Mouse (Mus musculus) hindbrain, postnatal 0 days (tissue): ENCODE data around the gene Chpf. TPM values are rescaled to one million over a fixed set of nuclear protein-coding genes. Genes with fewer than 3 reads are reported as not detected.

Experiments
- ATAC-seq: fragments of 200-750 bp; cut with Nextera tagmentation; 2 replicates; pipeline ENCODE4 v1.8.0; 2017; ENCODE audit warnings: mild to moderate bottlenecking, moderate TSS enrichment, moderate library complexity
- DNase-seq: peaks from one replicate; pipeline ENCODE4 v3.0.0-alpha.2; 2015; ENCODE audit warnings: low spot score
- H3K27ac ChIP-seq: fragments of 300-500 bp; sonication (generic); 2 replicates; pipeline ENCODE4 v1.5.1; 2014; ENCODE audit warnings: mild to moderate bottlenecking
- H3K27me3 ChIP-seq: fragments of 300-500 bp; sonication (generic); 2 replicates; pipeline ENCODE4 v1.6.1; 2014; ENCODE audit warnings: low read length, mixed read lengths; ENCODE audit not compliant: insufficient read depth
- H3K36me3 ChIP-seq: fragments of 300-500 bp; sonication (generic); 2 replicates; pipeline ENCODE4 v1.6.1; 2014; ENCODE audit warnings: low read length, mixed read lengths; ENCODE audit not compliant: insufficient read depth
- H3K4me1 ChIP-seq: fragments of 300-500 bp; sonication (generic); 2 replicates; pipeline ENCODE4 v1.6.1; 2014; ENCODE audit warnings: antibody characterized with exemption, low read length, mixed read lengths; ENCODE audit not compliant: insufficient read depth
- H3K4me2 ChIP-seq: fragments of 300-500 bp; sonication (generic); 2 replicates; pipeline ENCODE4 v1.6.1; 2014; ENCODE audit warnings: low read depth, mild to moderate bottlenecking, low read length, moderate library complexity, mixed read lengths
- H3K4me3 ChIP-seq: fragments of 300-500 bp; sonication (generic); 2 replicates; pipeline ENCODE4 v1.5.1; 2014; ENCODE audit warnings: low read length
- H3K9ac ChIP-seq: fragments of 300-500 bp; sonication (generic); replicated peaks from 2 replicates; pipeline ENCODE4 v1.6.1; 2014; ENCODE audit warnings: mild to moderate bottlenecking, low read length, moderate library complexity, mixed read lengths
- H3K9me3 ChIP-seq: fragments of 300-500 bp; sonication (generic); 2 replicates; pipeline ENCODE4 v1.6.1; 2016; ENCODE audit warnings: low read length, mixed read lengths
- CTCF ChIP-seq: IDR thresholded peaks from 2 replicates; pipeline ENCODE4 v1.5.1; 2016; ENCODE audit warnings: antibody characterized with exemption, control low read depth, low read depth
- WGBS: fragments of 180-500 bp; shearing (Covaris S2); extraction: QIAGEN DNeasy Blood & Tissue Kit; methylation state at CpG from one replicate; pipeline ENCODE4 v1.1.7; 2014; 5-methylcytosine and 5-hydroxymethylcytosine counted together
- polyA plus RNA-seq: library from polyadenylated mRNA; unstranded; fragments of >200 nt; fragmentation: Nextera tagmentation; extraction: Ambion mirVana; gene quantifications from 2 replicates; pipeline ENCODE4 v1.2.1, GENCODE M21; 2015
- total RNA-seq: library from RNA; depleted of rRNA; stranded (reverse); fragments of >200 nt; gene quantifications from 2 replicates; pipeline ENCODE4 v1.2.3, GENCODE M21; 2014; rRNA removed

Gene Chpf
- total RNA-seq (155 and 173 TPM in 2 replicates), polyA plus RNA-seq (55.3 and 55.8 TPM in 2 replicates)

DNA sequence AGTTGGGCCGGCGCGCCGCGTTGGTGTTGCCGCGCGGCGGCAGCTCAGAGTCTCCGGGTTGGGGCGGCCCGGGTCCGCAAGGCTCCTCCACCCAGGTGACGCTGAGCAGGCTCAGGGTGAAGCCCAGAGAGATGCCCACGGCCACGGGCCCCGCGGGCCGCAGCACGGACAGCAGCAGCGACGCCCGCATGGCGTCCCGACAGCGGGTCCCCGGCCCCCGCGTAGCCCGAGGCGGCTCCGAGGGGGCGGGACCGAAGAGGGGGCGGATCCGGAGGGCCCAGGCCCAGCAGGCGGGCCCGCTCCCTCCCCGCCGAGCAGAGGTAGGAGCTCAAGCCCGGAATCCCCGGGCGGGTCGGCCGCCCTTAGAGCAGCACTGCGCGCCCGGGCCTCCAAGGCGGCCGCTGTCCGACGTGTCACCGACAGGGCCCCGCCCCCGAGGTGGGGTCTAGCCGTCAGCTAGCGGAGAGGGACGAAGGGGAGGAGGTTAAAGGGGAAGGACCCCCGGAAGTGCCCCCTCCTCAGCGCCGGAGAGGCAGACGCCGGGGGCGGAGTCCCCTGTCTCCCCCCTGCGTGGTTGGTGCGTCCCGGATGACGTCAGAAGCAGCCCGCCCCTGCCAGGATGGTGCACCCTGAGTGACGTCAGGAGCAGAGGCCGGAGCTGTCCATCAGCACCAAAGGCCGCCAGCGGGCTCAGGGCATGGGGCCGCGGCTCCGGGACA, at the start of gene Chpf, which contains the start of gene Tmem198:
TSS of gene Chpf (minus strand) at position 392 of the 719 bp plus-strand sequence.
TSS of gene Tmem198 (plus strand) at position 617 of the 719 bp plus-strand sequence.
- Histone ChIP-seq H3K9ac (peak within 1 kb of the TSS; percentile 80), H3K27me3 (no peaks in the 10 kb centered on the region), H3K9me3 (no peaks in the 10 kb centered on the region), H3K4me3 (peak within 1 kb of the TSS; percentile 61), H3K4me2 (peak within 1 kb of the TSS; percentile 78), H3K36me3 (peaks cover 37% of the 10 kb centered on the region), H3K27ac (peak within 1 kb of the TSS; percentile 79), H3K4me1 (peaks cover 9% of the 10 kb centered on the region; the same call in 1 of the 2 replicates)
- TF ChIP-seq CTCF: no peak; the same call in 1 of the 2 replicates
- DNase-seq: peak; percentile 99
- ATAC-seq: peak; percentile 94
- WGBS: under 1% methylated on average over 67 of the region's 76 CpGs

DNA sequence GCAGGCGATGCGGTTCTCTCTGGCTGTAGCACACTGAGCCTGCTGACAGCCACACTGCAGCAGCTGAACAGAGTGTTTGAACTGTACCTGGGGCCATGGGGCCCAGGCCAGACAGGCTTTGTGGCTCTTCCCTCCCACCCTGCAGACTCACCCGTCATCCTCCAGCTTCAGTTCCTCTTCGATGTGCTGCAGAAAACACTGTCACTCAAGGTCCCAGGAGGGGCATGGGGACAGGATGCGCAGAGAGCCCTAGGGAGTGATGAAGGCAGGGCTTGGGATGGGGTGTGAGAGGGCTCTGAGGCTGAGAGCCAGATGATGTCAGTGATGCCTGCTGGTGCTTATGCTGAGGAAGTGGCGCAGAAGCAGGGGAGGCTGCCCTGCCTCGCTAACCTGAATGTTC, 45.6 kb upstream of the Chpf start:
- WGBS: 92% methylated on average over 7 of the region's 7 CpGs

DNA sequence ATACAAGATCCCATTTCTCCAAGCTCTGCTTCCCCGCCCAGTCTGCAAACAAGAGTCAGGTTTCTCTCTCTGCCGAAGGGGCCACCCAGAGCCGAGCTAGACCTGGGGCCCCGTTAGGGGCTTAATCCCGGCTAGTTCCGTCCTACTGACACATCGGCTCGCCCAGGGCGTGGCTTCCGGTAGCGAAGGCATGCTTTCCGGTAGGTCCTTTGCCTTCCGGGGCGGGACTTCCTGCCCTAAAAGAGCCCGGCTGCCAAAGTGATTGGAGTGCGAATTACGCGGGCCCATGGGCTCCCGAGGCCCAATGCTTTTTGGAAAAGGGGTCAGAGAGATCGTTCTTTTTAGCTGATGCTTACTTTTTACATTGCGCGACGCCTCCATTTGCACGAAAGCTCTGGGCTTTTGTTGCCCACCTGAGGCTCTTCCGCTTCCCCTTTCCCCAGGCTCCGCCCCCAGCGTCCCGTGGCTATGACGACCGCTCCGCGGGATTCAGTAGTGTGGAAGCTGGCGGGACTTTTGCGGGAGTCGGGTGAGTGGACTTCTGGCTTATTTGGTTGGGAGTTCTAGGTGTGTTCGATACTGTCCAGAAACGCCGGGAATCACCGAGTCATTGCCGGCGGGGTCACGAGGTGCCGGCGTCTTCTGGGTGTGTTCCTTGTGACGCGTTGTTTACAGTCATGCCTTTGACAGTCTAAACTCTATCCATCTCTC, 42.4 kb upstream of the Chpf start, which contains the start of gene Stk11ip:
TSS of gene Stk11ip (plus strand) at position 209 of the 711 bp plus-strand sequence.
- DNase-seq (peak; percentile 97), ATAC-seq (peak; percentile 97)
- Histone ChIP-seq H3K4me3 (peak within 1 kb of the TSS; percentile 52), H3K9me3 (no peaks in the 10 kb centered on the region), H3K27me3 (no peaks in the 10 kb centered on the region), H3K9ac (peak within 1 kb of the TSS; percentile 40), H3K4me2 (peak within 1 kb of the TSS; percentile 77), H3K36me3 (peaks cover 7% of the 10 kb centered on the region), H3K27ac (peak within 1 kb of the TSS; percentile 87), H3K4me1 (peaks cover 3% of the 10 kb centered on the region; the same call in 1 of the 2 replicates)
- WGBS: under 1% methylated on average over 46 of the region's 46 CpGs
- no peak for TF ChIP-seq CTCF

More for the DNA sequence above, 45.6 kb upstream of the Chpf start:
- Histone ChIP-seq H3K9me3 (no peaks in the 10 kb centered on the region), H3K9ac (0 out of 2 replicates have a peak overlapping the region, but pooled peaks have one; percentile 13), H3K27me3 (no peaks in the 10 kb centered on the region), H3K4me2 (no peak overlapping the region), H3K27ac (no peak overlapping the region), H3K4me3 (no peak overlapping the region), H3K4me1 (peaks cover 3% of the 10 kb centered on the region; the same call in 1 of the 2 replicates), H3K36me3 (peaks cover 28% of the 10 kb centered on the region)
- ATAC-seq (no peak), DNase-seq (no peak)
- no peak for TF ChIP-seq CTCF

DNA sequence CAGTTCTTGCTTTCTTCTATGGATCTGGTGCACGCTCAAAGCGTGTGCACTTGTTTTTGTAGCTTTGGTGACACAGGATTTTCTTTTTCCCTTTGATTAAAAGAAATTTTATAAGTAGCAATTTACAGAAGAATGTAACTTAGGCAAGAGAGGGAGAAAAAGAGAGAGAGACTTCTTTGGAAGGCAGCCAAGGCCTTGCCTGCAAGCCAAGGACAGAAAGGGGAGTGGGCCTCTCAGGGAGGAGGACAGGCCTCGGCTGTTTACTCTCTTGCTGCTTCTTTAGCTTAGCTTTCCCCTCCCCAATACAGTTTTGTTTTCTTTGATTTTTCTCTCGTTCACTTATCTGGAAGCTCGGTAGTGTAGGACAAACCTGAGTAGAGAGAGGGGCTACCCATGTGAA, 40.5 kb upstream of the Chpf start:
- ATAC-seq: no peak
- Histone ChIP-seq H3K27ac (no peak overlapping the region), H3K9me3 (no peaks in the 10 kb centered on the region), H3K4me1 (peaks cover 3% of the 10 kb centered on the region; the same call in 1 of the 2 replicates), H3K4me2 (no peak overlapping the region), H3K9ac (no peak overlapping the region), H3K27me3 (no peaks in the 10 kb centered on the region), H3K4me3 (no peak overlapping the region), H3K36me3 (no peaks in the 10 kb centered on the region)
- DNase-seq: no peak
- TF ChIP-seq CTCF: no peak
- WGBS: 54% methylated on average over 5 of the region's 5 CpGs

DNA sequence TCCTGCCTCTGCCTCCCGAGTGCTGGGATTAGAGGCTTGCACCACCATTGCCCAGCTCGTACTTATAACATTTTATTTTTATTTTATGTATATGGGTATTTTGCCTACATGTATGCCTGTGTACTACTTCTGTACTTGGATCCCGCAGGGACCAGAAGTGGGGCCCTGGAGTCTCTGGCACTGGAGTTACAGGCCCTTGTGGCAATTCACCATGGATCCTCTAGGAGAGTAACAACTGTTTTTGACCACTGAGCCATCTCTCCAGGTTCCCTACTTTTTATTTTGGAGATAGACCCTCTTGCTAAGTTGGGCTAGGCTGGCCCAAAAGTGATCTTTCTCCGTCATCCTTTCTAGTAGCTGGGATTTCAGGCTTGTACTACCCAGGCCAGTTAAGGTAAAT, 39.3 kb upstream of the Chpf start:
- 91% methylated on average over 4 of the region's 4 CpGs for WGBS
- Histone ChIP-seq H3K9me3 (no peaks in the 10 kb centered on the region), H3K36me3 (no peaks in the 10 kb centered on the region), H3K9ac (no peak overlapping the region), H3K27me3 (no peaks in the 10 kb centered on the region), H3K27ac (no peak overlapping the region; the same call in 1 of the 2 replicates), H3K4me2 (no peak overlapping the region), H3K4me1 (peaks cover 3% of the 10 kb centered on the region; the same call in 1 of the 2 replicates), H3K4me3 (no peak overlapping the region)
- no peak for DNase-seq
- TF ChIP-seq CTCF: no peak
- ATAC-seq: no peak

DNA sequence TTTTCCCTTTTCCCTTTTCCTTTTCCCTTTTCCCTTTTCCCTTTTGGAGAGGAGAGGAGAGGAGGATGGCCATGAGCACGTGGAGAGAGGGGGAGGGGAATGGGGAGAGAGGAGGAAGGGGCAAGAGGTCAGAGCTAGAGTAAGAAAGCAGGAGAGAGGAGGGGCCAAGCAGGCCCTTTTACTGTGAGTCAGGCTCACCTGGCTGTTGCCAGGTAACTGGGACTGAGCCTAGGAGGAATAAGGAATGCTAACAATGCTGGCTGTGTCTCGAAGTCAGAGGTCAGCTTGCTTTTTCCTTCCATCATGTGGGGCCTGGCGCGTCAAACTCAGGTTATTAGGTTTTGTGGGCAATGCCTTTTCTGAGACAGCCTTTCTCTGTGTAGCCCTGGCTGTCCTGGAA, 38.9 kb upstream of the Chpf start:
- no peak overlapping the region for H3K4me3 ChIP-seq
- no peaks in the 10 kb centered on the region for H3K27me3 ChIP-seq
- no peak overlapping the region for H3K9ac ChIP-seq
- TF ChIP-seq CTCF: no peak
- 64% methylated on average over 3 of the region's 4 CpGs for WGBS
- H3K4me2 ChIP-seq: no peak overlapping the region
- no peaks in the 10 kb centered on the region for H3K36me3 ChIP-seq
- no peak overlapping the region; the same call in 1 of the 2 replicates for H3K27ac ChIP-seq
- no peaks in the 10 kb centered on the region for H3K9me3 ChIP-seq
- ATAC-seq (no peak), DNase-seq (no peak)
- peaks cover 3% of the 10 kb centered on the region; the same call in 1 of the 2 replicates for H3K4me1 ChIP-seq
